Mouse (Mus musculus) small intestine, adult 10 weeks (tissue): ENCODE measurements around the gene Gon7. TPM values are rescaled to one million over a fixed set of nuclear protein-coding genes. Genes with fewer than 3 reads are reported as not detected.

Experiments used
- polyA plus RNA-seq: library from polyadenylated mRNA; stranded (reverse); fragments of 350-450 nt; fragmentation: Illumina TruSeq; extraction: RNeasy Lipid Tissue Mini Kit (QIAGEN cat#74804); gene quantifications from one replicate; pipeline ENCODE4 v1.2.3, GENCODE M21; 2014; ENCODE audit warnings: low replicate concordance

The Gon7 gene
- polyA plus RNA-seq: 18.9 TPM

GRCm38 (mm10) chr12:102757689-102758402, at the start of gene Gon7, which contains the start of the genes Gm28051 and Ubr7:
TSS of gene Gon7 (minus strand) at chr12:102757803.
TSS of gene Gm28051 (minus strand) at chr12:102757765.
TSS of gene Ubr7 (plus strand) at chr12:102757967.

GRCm38 (mm10) chr12:102758403-102758756, 777 bp upstream of the Gon7 start, which contains the start of gene Gm20604:
TSS of gene Gm20604 (minus strand) at chr12:102758672.

GRCm38 (mm10) chr12:102743589-102744574, 13.7 kb downstream of the Gon7 start, which contains the start of the genes Moap1 and Tmem251:
TSS of gene Moap1 (minus strand) at chr12:102743661.
TSS of gene Tmem251 (plus strand) at chr12:102743762.

GRCm38 (mm10) chr12:102704457-102705198, 53.0 kb downstream of the Gon7 start, which contains the start of gene Itpk1:
TSS of gene Itpk1 (minus strand) at chr12:102704930.

Other genes starting within 250 kb of the Gon7 start
- gene Chga, start 202.8 kb downstream of the Gon7 start, polyA plus RNA-seq: 2.9 TPM
- gene Itpk1, start 52.9 kb downstream of the Gon7 start, polyA plus RNA-seq: 2.4 TPM
- not detected for gene Moap1, start 14.1 kb downstream of the Gon7 start, polyA plus RNA-seq
- 12.3 TPM for gene Tmem251, start 14.0 kb downstream of the Gon7 start, polyA plus RNA-seq
- gene Gm28051, start within 50 bp of the Gon7 start, polyA plus RNA-seq: not detected
- 15.8 TPM for gene Ubr7, start 164 bp upstream of the Gon7 start, polyA plus RNA-seq
- gene Gm20604, start 869 bp upstream of the Gon7 start, polyA plus RNA-seq: 14.5 TPM
- gene Btbd7, start 120.7 kb upstream of the Gon7 start, polyA plus RNA-seq: 34.2 TPM
- gene Cox8c, start 141.5 kb upstream of the Gon7 start, polyA plus RNA-seq: not detected
- 0.07 TPM for gene Unc79, start 191.1 kb upstream of the Gon7 start, polyA plus RNA-seq